Comparison of ENCODE assay signal across 7 mouse cellular contexts in the genomic region with DNA sequence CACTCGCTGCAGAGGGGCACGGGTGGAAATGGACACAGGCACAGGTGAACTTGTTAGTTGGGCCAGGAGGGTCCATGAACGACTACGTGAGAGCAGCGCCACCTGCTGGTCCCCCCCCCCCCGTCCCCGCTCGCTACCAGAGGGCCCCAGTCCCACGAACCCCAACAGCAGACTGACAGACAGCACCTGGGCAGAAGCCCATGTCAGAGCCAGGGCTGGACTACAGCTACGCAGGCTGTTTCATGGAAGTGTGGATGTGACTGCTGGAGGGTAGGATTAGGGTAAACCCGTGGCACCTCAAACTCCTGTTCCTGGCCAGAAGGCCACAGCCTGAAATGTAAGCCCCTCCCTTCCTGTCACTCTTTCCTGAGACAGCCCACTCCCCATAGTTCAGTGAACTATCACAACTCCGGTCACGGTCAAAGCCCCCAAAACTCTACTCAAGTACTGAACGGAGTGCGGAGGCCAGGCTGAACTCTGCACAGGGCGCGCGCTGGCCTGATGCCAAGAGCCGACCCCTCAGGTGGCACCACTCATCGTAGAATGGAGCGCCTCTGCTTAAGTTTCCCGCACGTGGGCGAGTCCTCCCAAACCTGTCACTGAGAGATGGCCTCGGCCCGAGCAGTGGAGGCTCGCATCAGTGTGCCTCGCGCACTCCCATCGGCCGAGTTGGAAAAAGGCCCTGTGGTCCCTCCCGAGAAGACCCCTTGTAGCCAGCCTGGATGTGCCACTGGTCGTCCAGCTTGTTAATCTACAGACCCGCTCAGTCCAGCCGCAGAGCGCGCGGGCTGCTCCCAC. TPM values are rescaled to one million over a fixed set of nuclear protein-coding genes. Genes with fewer than 3 reads are reported as not detected.
DNase-seq lines count a peak whose midpoint lies in the region; ATAC-seq and TF ChIP-seq lines count a peak whose summit lies in the region.

No protein-coding gene starts in this region.

- H3K4me1 ChIP-seq in cortical plate, adult 2 months (ENCODE audit: control insufficient read depth, insufficient read depth, low read length): peaks cover 3% of the 10 kb centered on the region
- H3K4me1 ChIP-seq in kidney, adult 2 months (ENCODE audit: control insufficient read depth, insufficient read depth, low read length): peaks cover 10% of the 10 kb centered on the region; the same call in 1 of the 2 replicates
- H3K4me1 ChIP-seq in lung, embryonic 16.5 days (replicated peaks; ENCODE audit: control insufficient read depth, insufficient read depth, low read length): peaks cover 16% of the 10 kb centered on the region

- DNase-seq in CD4-positive, CD25-positive, alpha-beta regulatory T cell, adult 2 months (ENCODE audit: low read depth, low spot score): peak; percentile 87
- DNase-seq in MEL-GATA-1-ER (ENCODE audit: extremely low read depth, low read depth): peak; percentile 33
- DNase-seq in heart, adult 9 months (ENCODE audit: low spot score in 2 of 2): peak; percentile 28 to 41
- DNase-seq in kidney, adult 2 months: peak; percentile 57
- peak; percentile 55 for DNase-seq in ovary, postnatal 36 days (ENCODE audit: low spot score)

- H3K9ac ChIP-seq in lung, embryonic 16.5 days (ENCODE audit: low read length): peak overlapping the region; percentile 66

- no peaks in the 10 kb centered on the region for H3K27me3 ChIP-seq in kidney, adult 2 months (replicated peaks; ENCODE audit: control insufficient read depth, insufficient read depth, low read length)
- no peaks in the 10 kb centered on the region for H3K27me3 ChIP-seq in lung, embryonic 16.5 days (ENCODE audit: control insufficient read depth, insufficient read depth, low read depth, low read length)

- ATAC-seq in lung, embryonic 16.5 days (ENCODE audit: low read depth): peak; percentile 26

- under 1% methylated on average over 38 of the region's 38 CpGs for WGBS in kidney, adult 2 months
- under 1% methylated on average over 38 of the region's 38 CpGs for WGBS in lung, embryonic 16.5 days

- H3K9me3 ChIP-seq in lung, embryonic 16.5 days (ENCODE audit: control insufficient read depth, low read length): no peaks in the 10 kb centered on the region

- TF ChIP-seq CTCF in cortical plate, adult 2 months (IDR thresholded peaks at IDR 0.05; ENCODE audit: extremely low read depth, insufficient read depth, low read length): peak; percentile 38; the same call in 1 of the 2 replicates
- TF ChIP-seq CTCF in kidney, adult 2 months (conservative IDR thresholded peaks at IDR 0.05; ENCODE audit: insufficient read depth, insufficient read length, low read depth, low read length): peak; percentile 60

- no peak for TF ChIP-seq POLR2A in cortical plate, adult 2 months (IDR thresholded peaks at IDR 0.05; ENCODE audit: extremely low read depth, insufficient read depth, low read length)
- no peak for TF ChIP-seq POLR2A in kidney, adult 2 months (IDR thresholded peaks at IDR 0.05; ENCODE audit: low read depth, low read length)

- peak overlapping the region; percentile 61 for H3K4me3 ChIP-seq in cortical plate, adult 2 months (ENCODE audit: insufficient read depth, low read length)
- peak overlapping the region; percentile 78 for H3K4me3 ChIP-seq in kidney, adult 2 months (ENCODE audit: insufficient read depth, low read depth, low read length)
- H3K4me3 ChIP-seq in lung, embryonic 16.5 days (ENCODE audit: low read length): peak overlapping the region; percentile 64

- no peaks in the 10 kb centered on the region for H3K36me3 ChIP-seq in kidney, adult 2 months (ENCODE audit: control insufficient read depth, insufficient read depth, low read length)
- peaks cover 11% of the 10 kb centered on the region for H3K36me3 ChIP-seq in lung, embryonic 16.5 days (ENCODE audit: control insufficient read depth, insufficient read depth, low read length)

- no peak overlapping the region for H3K27ac ChIP-seq in cortical plate, adult 2 months (ENCODE audit: insufficient read depth, low read length)
- H3K27ac ChIP-seq in kidney, adult 2 months (ENCODE audit: insufficient read depth, low read depth, low read length): peak overlapping the region; percentile 33; the same call in 1 of the 2 replicates
- peak overlapping the region; percentile 30 for H3K27ac ChIP-seq in lung, embryonic 16.5 days (ENCODE audit: low read length)

- H3K4me2 ChIP-seq in lung, embryonic 16.5 days (ENCODE audit: low read depth, low read length): peak overlapping the region; percentile 97

RNA-seq across cellular contexts. Expression of a gene that starts 0.6 kb away (rescaled TPM):
- 36.2 and 40.2 TPM in 2 replicates for polyA plus RNA-seq in cortical plate, adult 2 months (2012; rRNA removed)
- 157 and 166 TPM in 2 replicates for polyA plus RNA-seq in kidney, adult 2 months (2012; rRNA removed)
- 156 and 170 TPM in 2 replicates for polyA plus RNA-seq in lung, embryonic 16.5 days (2015; fragmentation: Nextera tagmentation; extraction: Ambion mirVana)

RNA-seq across cellular contexts. Expression of a gene that starts 0.8 kb away (rescaled TPM):
- 114 and 137 TPM in 2 replicates for polyA plus RNA-seq in cortical plate, adult 2 months (2012; rRNA removed)
- 17.5 and 19.5 TPM in 2 replicates for polyA plus RNA-seq in kidney, adult 2 months (2012; rRNA removed)
- 58.2 and 63.9 TPM in 2 replicates for polyA plus RNA-seq in lung, embryonic 16.5 days (2015; fragmentation: Nextera tagmentation; extraction: Ambion mirVana)

RNA-seq across cellular contexts. Expression of a gene that starts 8.3 kb away (rescaled TPM):
- 60.4 and 72.2 TPM in 2 replicates for polyA plus RNA-seq in cortical plate, adult 2 months (2012; rRNA removed)
- polyA plus RNA-seq in kidney, adult 2 months (2012; rRNA removed): 14.5 and 17.0 TPM in 2 replicates
- polyA plus RNA-seq in lung, embryonic 16.5 days (2015; fragmentation: Nextera tagmentation; extraction: Ambion mirVana): 53.5 and 54.2 TPM in 2 replicates

RNA-seq across cellular contexts. Expression of a gene that starts 14.1 kb away (rescaled TPM):
- polyA plus RNA-seq in cortical plate, adult 2 months (2012; rRNA removed): 20.5 and 21.3 TPM in 2 replicates
- 910 and 990 TPM in 2 replicates for polyA plus RNA-seq in kidney, adult 2 months (2012; rRNA removed)
- 69.5 and 92.2 TPM in 2 replicates for polyA plus RNA-seq in lung, embryonic 16.5 days (2015; fragmentation: Nextera tagmentation; extraction: Ambion mirVana)

RNA-seq across cellular contexts. Expression of a gene that starts 18.9 kb away (rescaled TPM):
- polyA plus RNA-seq in cortical plate, adult 2 months (2012; rRNA removed): 4.6 and 4.9 TPM in 2 replicates
- polyA plus RNA-seq in kidney, adult 2 months (2012; rRNA removed): 31.3 and 45.3 TPM in 2 replicates
- polyA plus RNA-seq in lung, embryonic 16.5 days (2015; fragmentation: Nextera tagmentation; extraction: Ambion mirVana): 194 and 348 TPM in 2 replicates

Comparison
In these comparisons a context has a peak if more than half of its experiments do, and no peak if none do; other contexts are left out.
1. DNase-seq: peak in every context shown above with its lines; median percentile 87 in CD4-positive, CD25-positive, alpha-beta regulatory T cell, adult 2 months; 57 in kidney, adult 2 months; 55 in ovary, postnatal 36 days; 34 in heart, adult 9 months; 33 in MEL-GATA-1-ER.